Mouse (Mus musculus) forebrain, embryonic 14.5 days (tissue): Measurements from ENCODE around the gene 1810037I17Rik. TPM values are rescaled to one million over a fixed set of nuclear protein-coding genes. Genes with fewer than 3 reads are reported as not detected.
"Not testable (repeated sequence)": the region's sequence is repeated elsewhere in the genome, so short reads cannot be mapped to it uniquely, and the experiment has no call there.

Experiments
- ATAC-seq: fragments of 200-750 bp; cut with Nextera tagmentation; 2 replicates; pipeline ENCODE4 v1.8.0; 2017; ENCODE audit warnings: mild to moderate bottlenecking, moderate library complexity
- DNase-seq: peaks from one replicate; pipeline ENCODE4 v3.0.0-alpha.2; 2015; ENCODE audit warnings: low spot score
- H3K27ac ChIP-seq: fragments of 300-500 bp; sonication (generic); 2 replicates; pipeline ENCODE4 v1.5.1; 2014; ENCODE audit warnings: low read depth, mild to moderate bottlenecking, control low read depth, low read length, moderate library complexity
- H3K27me3 ChIP-seq: fragments of 300-500 bp; sonication (generic); replicated peaks from 2 replicates; pipeline ENCODE4 v1.6.1; 2014; ENCODE audit warnings: low read length, control low read depth, mixed read lengths; ENCODE audit not compliant: control insufficient read depth, insufficient read depth
- H3K36me3 ChIP-seq: fragments of 300-500 bp; sonication (generic); 2 replicates; pipeline ENCODE4 v1.6.1; 2014; ENCODE audit warnings: low read length, control low read depth; ENCODE audit not compliant: control insufficient read depth, insufficient read depth
- H3K4me1 ChIP-seq: fragments of 300-500 bp; sonication (generic); 2 replicates; pipeline ENCODE4 v1.6.1; 2014; ENCODE audit warnings: antibody characterized with exemption, low read length, control low read depth; ENCODE audit not compliant: control insufficient read depth, insufficient read depth
- H3K4me2 ChIP-seq: fragments of 300-500 bp; sonication (generic); 2 replicates; pipeline ENCODE4 v1.6.1; 2014; ENCODE audit warnings: mild to moderate bottlenecking, control low read depth, low read length
- H3K4me3 ChIP-seq: fragments of 300-500 bp; sonication (generic); 2 replicates; pipeline ENCODE4 v1.5.1; 2014; ENCODE audit warnings: low read depth, low read length, control low read depth
- H3K9ac ChIP-seq: fragments of 300-500 bp; sonication (generic); 2 replicates; pipeline ENCODE4 v1.6.1; 2014; ENCODE audit warnings: mild to moderate bottlenecking, low read length, control low read depth, moderate library complexity
- H3K9me3 ChIP-seq: fragments of 300-500 bp; sonication (generic); replicated peaks from 2 replicates; pipeline ENCODE4 v1.6.1; 2016; ENCODE audit warnings: low read length, control low read depth, mixed read lengths; ENCODE audit not compliant: control insufficient read depth
- WGBS: fragments of 180-500 bp; shearing (Covaris S2); extraction: QIAGEN DNeasy Blood & Tissue Kit; methylation state at CpG from one replicate; pipeline ENCODE4 v1.1.7; 2014; 5-methylcytosine and 5-hydroxymethylcytosine counted together
- polyA plus RNA-seq: library from polyadenylated mRNA; unstranded; fragments of >200 nt; fragmentation: Nextera tagmentation; extraction: Ambion mirVana; gene quantifications from 2 replicates; pipeline ENCODE4 v1.2.1, GENCODE M21; 2014

The 1810037I17Rik gene
- polyA plus RNA-seq, 1 experiment from 2014 or later = 109 TPM

GRCm38 (mm10) chr3:122921676-122922527 lies 2.1 kb upstream of the 1810037I17Rik start:
- Histone ChIP-seq H3K4me2 (no peak overlapping the region), H3K4me1 (0 out of 2 replicates have a peak, but pooled peaks cover 4% of the 10 kb centered on the region), H3K27ac (no peak overlapping the region), H3K27me3 (no peaks in the 10 kb centered on the region), H3K36me3 (peaks cover 5% of the 10 kb centered on the region; the same call in 1 of the 2 replicates), H3K9ac (no peak overlapping the region), H3K4me3 (no peak overlapping the region), H3K9me3 (no peaks in the 10 kb centered on the region)
- 81% methylated on average over 8 of the region's 8 CpGs for WGBS
- no peak for DNase-seq
- ATAC-seq = no peak

- ATAC-seq = no peak
- H3K9me3 ChIP-seq = no peaks in the 10 kb centered on the region
- no peak for DNase-seq
- no peak overlapping the region for H3K27ac ChIP-seq
- H3K27me3 ChIP-seq = no peaks in the 10 kb centered on the region
- peaks cover 5% of the 10 kb centered on the region; the same call in 1 of the 2 replicates for H3K36me3 ChIP-seq
- 0 out of 2 replicates have a peak overlapping the region, but pooled peaks have one; percentile 57 for H3K4me3 ChIP-seq
- H3K4me1 ChIP-seq = 0 out of 2 replicates have a peak, but pooled peaks cover 4% of the 10 kb centered on the region
- H3K9ac ChIP-seq = no peak overlapping the region
- WGBS = 77% methylated on average over 7 of the region's 7 CpGs
- H3K4me2 ChIP-seq = peak overlapping the region; percentile 51
Observed at GRCm38 (mm10) chr3:122923147-122923546, 856 bp upstream of the 1810037I17Rik start.

- peaks cover 8% of the 10 kb centered on the region; the same call in 1 of the 2 replicates for H3K36me3 ChIP-seq
- no peaks in the 10 kb centered on the region for H3K27me3 ChIP-seq
- WGBS = 92% methylated on average over 6 of the region's 6 CpGs
- no peak overlapping the region for H3K4me3 ChIP-seq
- no peak overlapping the region for H3K27ac ChIP-seq
- no peak overlapping the region for H3K4me2 ChIP-seq
- no peak overlapping the region for H3K9ac ChIP-seq
- ATAC-seq (no peak), DNase-seq (no peak)
- H3K4me1 ChIP-seq = 0 out of 2 replicates have a peak, but pooled peaks cover 4% of the 10 kb centered on the region
- H3K9me3 ChIP-seq = no peaks in the 10 kb centered on the region
Observed at GRCm38 (mm10) chr3:122929723-122930122, 5.7 kb downstream of the 1810037I17Rik start.

- H3K36me3 ChIP-seq = 0 out of 2 replicates have a peak, but pooled peaks cover 4% of the 10 kb centered on the region
- no peak overlapping the region for H3K4me3 ChIP-seq
- no peaks in the 10 kb centered on the region for H3K9me3 ChIP-seq
- H3K27ac ChIP-seq = no peak overlapping the region
- ATAC-seq (no peak), DNase-seq (no peak)
- H3K4me1 ChIP-seq = no peaks in the 10 kb centered on the region
- WGBS = 85% methylated on average over 1 of the region's 1 CpGs
- H3K9ac ChIP-seq = no peak overlapping the region
- no peak overlapping the region for H3K4me2 ChIP-seq
- H3K27me3 ChIP-seq = no peaks in the 10 kb centered on the region
Observed at GRCm38 (mm10) chr3:122932466-122932865, 8.5 kb downstream of the 1810037I17Rik start.

- H3K9me3 ChIP-seq, H3K36me3 ChIP-seq, H3K4me2 ChIP-seq, H3K27me3 ChIP-seq, ATAC-seq, H3K27ac ChIP-seq, DNase-seq, H3K9ac ChIP-seq, H3K4me3 ChIP-seq, H3K4me1 ChIP-seq: not testable (repeated sequence)
- WGBS = 61% methylated on average over 13 of the region's 13 CpGs
Observed at GRCm38 (mm10) chr3:122937176-122937575, 13.2 kb downstream of the 1810037I17Rik start.

GRCm38 (mm10) chr3:122939215-122939614 lies 15.2 kb downstream of the 1810037I17Rik start:
- 83% methylated on average over 2 of the region's 2 CpGs for WGBS
- no peak overlapping the region for H3K27ac ChIP-seq
- H3K9ac ChIP-seq = no peak overlapping the region
- H3K4me1 ChIP-seq = no peaks in the 10 kb centered on the region
- 0 out of 2 replicates have a peak, but pooled peaks cover 1% of the 10 kb centered on the region for H3K36me3 ChIP-seq
- no peaks in the 10 kb centered on the region for H3K9me3 ChIP-seq
- DNase-seq = peak; percentile 80
- H3K4me3 ChIP-seq = no peak overlapping the region
- no peak for ATAC-seq
- H3K4me2 ChIP-seq = no peak overlapping the region
- no peaks in the 10 kb centered on the region for H3K27me3 ChIP-seq

- no peak overlapping the region for H3K27ac ChIP-seq
- no peak overlapping the region for H3K9ac ChIP-seq
- DNase-seq (no peak), ATAC-seq (no peak)
- H3K9me3 ChIP-seq = no peaks in the 10 kb centered on the region
- WGBS = 84% methylated on average over 6 of the region's 6 CpGs
- no peak overlapping the region for H3K4me3 ChIP-seq
- H3K36me3 ChIP-seq = no peaks in the 10 kb centered on the region
- no peak overlapping the region for H3K4me2 ChIP-seq
- H3K27me3 ChIP-seq = no peaks in the 10 kb centered on the region
- H3K4me1 ChIP-seq = no peaks in the 10 kb centered on the region
Observed at GRCm38 (mm10) chr3:122943387-122943890, 19.4 kb downstream of the 1810037I17Rik start.

- no peak overlapping the region for H3K4me2 ChIP-seq
- no peak overlapping the region for H3K4me3 ChIP-seq
- no peak overlapping the region for H3K27ac ChIP-seq
- no peaks in the 10 kb centered on the region for H3K9me3 ChIP-seq
- DNase-seq (no peak), ATAC-seq (no peak)
- H3K36me3 ChIP-seq = peaks cover 18% of the 10 kb centered on the region
- no peak overlapping the region for H3K9ac ChIP-seq
- H3K27me3 ChIP-seq = no peaks in the 10 kb centered on the region
- H3K4me1 ChIP-seq = no peaks in the 10 kb centered on the region
- 95% methylated on average over 2 of the region's 2 CpGs for WGBS
Observed at GRCm38 (mm10) chr3:122950129-122950528, 26.1 kb downstream of the 1810037I17Rik start.

- Histone ChIP-seq H3K27me3 (no peaks in the 10 kb centered on the region), H3K27ac (no peak overlapping the region), H3K36me3 (peaks cover 7% of the 10 kb centered on the region; the same call in 1 of the 2 replicates), H3K4me3 (no peak overlapping the region), H3K4me1 (no peaks in the 10 kb centered on the region), H3K9me3 (no peaks in the 10 kb centered on the region), H3K9ac (no peak overlapping the region), H3K4me2 (no peak overlapping the region)
- DNase-seq = no peak
- 90% methylated on average over 5 of the region's 5 CpGs for WGBS
- no peak for ATAC-seq
Observed at GRCm38 (mm10) chr3:122964301-122964700, 40.3 kb downstream of the 1810037I17Rik start.
